Mouse (Mus musculus) fibroblast of lung, adult 2 months (primary cell): Measurements from ENCODE around the gene Tnip1.

Experiments
- DNase-seq: peaks from one replicate; pipeline ENCODE4 v3.0.0-alpha.2; 2011; ENCODE audit warnings: low read depth

Tnip1 gene

DNA sequence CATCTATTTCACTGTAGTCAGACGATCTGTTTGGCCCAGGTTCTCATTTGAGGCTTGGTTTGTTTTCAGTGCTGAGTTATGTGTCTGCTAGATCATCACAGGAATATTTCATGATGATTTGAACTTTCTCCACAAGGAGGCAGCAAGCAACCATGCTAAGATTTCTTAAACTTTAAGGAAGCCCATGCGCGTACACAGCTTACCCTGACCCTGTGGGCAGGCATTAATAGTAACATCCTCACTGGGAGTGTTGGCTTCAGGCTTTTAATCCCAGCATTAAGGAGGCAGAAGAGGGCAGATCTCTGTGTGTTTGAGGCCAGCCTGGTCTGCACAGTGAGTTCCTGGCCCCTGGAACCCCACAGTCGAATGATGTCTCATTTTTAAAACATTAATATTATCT, 83.3 kb downstream of the Tnip1 start:
- DNase-seq: no peak

- no peak for DNase-seq
These were observed 83.8 kb downstream of the Tnip1 start for GRCm38 (mm10) chr11:54878893-54879292.

GRCm38 (mm10) chr11:54876031-54876430, 86.7 kb downstream of the Tnip1 start:
- DNase-seq: no peak

DNA sequence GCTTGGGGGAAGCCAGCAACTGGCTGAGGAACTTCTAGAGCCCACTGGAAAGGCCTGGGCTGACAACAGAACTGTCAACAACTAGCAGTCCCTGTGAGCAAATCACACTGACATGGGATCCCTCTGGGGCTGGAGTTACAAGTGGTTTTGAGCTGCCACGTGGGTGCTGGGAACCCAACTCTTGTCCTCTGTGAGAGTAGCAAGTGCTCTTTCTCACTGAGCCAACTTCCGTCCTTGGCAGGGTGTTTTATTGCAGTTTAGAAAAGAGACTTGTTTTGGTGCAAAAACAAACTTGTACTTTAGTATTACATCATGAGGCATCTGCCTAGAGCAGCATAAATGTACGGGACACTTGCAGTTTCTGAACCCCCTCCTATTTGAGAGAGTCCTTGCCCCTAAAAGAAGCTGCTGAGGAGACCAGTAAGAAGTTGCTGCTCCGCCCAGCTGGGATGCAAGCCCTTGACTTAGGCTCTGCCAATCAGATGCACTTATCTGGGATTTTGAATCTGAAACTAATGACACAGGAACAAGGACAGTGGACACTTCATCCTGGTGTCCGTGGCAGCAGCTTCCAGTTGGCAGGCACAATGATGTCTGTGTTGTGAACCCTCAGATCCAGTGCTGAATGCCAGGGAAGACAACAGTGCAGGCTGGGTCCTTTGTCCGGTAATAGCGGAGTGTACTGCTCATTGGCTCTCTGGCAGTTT, 90.7 kb downstream of the Tnip1 start:
- no peak for DNase-seq

GRCm38 (mm10) chr11:54869318-54869717, 93.4 kb downstream of the Tnip1 start:
- no peak for DNase-seq

- no peak for DNase-seq
These were observed 94.3 kb downstream of the Tnip1 start for GRCm38 (mm10) chr11:54868445-54868844.

DNA sequence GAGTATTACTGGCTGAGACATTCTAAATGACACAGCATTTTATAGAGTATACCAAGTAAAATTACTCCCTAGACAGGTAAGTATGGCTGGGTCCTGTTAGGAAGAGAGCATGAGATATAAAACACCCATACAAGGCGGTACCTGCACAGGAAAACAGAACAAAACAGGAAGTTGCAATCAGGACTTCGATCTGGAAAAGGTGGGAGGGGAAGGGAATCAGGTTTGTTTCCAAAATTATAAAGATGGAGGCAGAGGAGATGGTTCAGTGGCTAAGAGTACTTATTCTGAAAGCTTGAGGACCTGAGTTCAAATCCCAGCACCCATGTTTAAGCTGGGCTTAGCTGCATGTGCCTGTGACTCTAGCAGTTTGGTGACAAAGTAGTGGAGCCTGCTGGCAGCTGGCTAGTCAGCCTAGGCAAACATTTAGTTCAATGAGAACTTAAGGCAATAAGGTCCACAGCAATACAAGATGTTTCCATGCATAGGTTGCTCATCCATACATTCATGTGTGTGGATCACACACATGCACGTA, 94.7 kb downstream of the Tnip1 start:
- DNase-seq: no peak

DNA sequence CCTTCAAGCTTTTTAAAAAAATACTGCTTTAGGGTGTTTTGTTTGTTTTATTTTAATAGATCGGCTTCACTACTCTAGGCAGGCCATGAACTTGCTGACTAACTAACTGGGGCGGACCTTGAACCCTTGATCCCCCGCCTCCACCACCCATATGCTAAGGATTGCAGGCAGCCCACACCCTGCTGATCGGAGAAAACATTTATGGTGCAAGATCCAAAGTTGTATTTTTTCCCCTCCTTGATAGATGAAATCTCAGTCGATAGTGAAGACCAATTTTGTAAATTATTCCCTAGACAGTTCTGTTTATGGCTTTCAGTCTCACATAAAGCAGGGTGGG, 95.7 kb downstream of the Tnip1 start:
- no peak for DNase-seq

DNA sequence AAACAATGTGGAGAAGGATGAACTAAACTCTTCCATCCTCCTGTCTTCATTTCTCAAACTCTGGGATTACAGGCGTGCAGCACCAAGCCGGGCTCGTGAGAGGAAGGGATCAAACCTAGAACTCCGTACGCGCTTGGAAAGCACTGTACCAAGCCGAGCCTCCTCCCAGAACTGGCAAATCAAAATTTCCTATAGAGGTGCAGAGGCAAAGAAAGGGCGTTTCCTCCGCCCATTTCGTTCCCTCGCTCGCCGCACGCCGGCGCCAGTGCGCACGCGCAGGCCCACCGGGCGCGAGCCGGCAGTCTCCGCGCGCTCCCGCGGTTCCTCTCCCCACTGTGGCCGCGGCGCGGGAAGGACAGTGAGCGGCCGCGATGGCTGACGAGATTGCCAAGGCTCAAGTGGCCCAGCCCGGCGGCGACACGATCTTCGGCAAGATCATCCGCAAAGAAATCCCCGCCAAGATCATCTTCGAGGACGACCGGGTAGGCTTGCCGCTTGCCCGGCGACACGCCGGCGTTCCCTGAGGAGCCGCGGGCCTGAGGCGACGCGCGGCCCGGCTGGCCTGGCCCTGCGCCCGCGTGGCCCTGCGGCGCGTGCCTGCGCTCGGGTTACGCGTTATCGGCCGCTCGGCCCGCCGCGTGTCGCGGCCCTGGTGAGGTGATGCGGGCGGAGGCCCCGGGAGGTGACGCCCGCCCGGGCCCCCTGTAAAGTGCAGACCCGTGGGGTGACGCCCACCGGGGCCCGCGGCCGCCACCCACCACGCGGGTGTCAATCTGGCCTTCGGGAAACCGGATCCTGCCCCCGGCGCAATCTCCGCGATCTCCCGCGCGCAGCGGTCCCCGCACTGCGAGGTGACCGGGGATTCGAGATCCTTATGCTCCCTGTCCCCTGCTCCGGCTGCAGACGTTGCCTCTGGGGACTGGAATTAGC, 96.3 kb downstream of the Tnip1 start, which contains the start of gene Hint1:
Gene Hint1 (plus strand): TSS at position 265 of the 930 bp plus-strand sequence.
- no peak for DNase-seq

DNA sequence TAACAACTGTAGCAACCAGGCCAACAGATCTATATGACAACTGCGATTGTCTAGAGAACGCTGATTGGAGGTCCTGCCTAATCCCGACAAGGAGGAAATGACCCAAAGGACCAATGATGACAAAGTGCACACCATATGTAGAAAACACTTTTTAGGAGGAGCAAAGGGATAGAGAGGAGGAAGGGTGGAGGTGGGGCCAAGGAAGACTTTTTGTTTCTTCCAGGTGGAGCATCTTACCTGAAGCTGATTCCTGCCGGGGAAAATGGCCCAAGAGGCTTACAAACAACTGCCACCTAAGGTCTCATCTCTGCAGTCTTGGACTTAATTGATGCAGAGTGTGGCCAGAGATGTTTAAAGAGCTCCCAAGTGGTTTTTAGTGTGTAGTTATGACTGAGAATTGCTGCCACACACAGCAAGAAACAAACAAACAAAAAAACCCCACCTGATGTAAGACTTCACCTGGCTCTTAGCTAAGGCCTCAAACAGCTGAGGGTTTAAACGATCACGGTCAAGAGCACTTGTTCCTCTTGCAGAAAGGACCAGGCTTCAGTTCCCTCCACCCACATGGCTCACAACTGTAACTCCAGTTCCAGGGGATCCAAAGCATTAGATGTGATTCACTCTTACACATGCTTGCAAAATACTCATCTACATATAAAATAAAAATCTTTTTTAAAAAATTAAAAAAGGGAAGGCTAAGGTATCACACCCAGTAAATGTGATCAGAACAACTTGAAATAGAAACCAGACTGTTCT, 97.2 kb downstream of the Tnip1 start:
- no peak for DNase-seq

GRCm38 (mm10) chr11:54862621-54863520, 99.8 kb downstream of the Tnip1 start:
- no peak for DNase-seq

DNA sequence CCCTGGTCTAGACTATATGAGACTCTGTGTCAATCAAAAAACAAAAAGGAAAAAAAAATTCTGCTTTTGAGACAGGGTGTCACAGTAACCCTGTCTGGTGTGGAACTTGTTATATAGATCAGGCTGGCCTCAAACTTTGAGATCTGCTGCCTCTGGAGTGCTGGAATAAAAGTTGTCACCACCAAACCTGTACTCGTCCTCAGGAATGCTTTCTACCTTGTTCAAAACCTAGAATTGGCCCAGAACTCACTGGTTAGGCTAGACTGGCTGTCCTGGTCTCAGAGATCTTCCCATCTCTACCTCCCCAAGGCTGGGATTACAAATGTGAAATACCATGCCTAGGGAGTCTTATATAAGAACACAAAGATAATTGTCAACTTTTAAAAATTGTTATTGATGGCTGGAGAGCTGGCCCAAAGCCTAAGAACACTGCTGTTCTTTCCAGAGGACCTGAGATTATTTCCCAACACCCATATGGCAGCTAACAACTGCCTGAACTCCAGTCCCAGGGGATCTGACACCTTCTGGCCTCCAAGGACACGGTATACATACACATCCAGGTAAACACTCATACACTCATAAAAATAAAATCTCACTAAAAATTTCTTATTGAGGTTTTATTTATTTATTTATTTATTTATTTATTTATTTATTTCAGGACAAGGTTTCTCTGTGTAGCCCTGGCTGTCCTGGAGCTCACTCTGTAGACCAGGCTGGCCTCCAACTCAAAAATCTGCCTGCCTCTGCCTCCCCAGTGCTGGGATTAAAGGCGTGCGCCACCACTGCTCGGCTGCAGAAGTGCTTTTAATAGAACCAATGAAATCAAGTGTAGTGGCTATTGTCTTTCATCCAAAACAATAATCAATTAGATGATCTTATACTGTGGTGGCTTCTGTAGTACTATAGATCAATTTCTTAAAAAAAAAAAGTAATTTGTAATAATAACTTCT, 101.0 kb downstream of the Tnip1 start:
- no peak for DNase-seq
